Mouse (Mus musculus): Measurements from ENCODE around the gene Pask. TPM values are rescaled to one million over a fixed set of nuclear protein-coding genes. Genes with fewer than 3 reads are reported as not detected.

Gene Pask
- 24.9 and 25.4 TPM in 2 replicates for polyA plus RNA-seq (2016; fragmentation: Nextera tagmentation; extraction: Ambion mirVana)

DNA sequence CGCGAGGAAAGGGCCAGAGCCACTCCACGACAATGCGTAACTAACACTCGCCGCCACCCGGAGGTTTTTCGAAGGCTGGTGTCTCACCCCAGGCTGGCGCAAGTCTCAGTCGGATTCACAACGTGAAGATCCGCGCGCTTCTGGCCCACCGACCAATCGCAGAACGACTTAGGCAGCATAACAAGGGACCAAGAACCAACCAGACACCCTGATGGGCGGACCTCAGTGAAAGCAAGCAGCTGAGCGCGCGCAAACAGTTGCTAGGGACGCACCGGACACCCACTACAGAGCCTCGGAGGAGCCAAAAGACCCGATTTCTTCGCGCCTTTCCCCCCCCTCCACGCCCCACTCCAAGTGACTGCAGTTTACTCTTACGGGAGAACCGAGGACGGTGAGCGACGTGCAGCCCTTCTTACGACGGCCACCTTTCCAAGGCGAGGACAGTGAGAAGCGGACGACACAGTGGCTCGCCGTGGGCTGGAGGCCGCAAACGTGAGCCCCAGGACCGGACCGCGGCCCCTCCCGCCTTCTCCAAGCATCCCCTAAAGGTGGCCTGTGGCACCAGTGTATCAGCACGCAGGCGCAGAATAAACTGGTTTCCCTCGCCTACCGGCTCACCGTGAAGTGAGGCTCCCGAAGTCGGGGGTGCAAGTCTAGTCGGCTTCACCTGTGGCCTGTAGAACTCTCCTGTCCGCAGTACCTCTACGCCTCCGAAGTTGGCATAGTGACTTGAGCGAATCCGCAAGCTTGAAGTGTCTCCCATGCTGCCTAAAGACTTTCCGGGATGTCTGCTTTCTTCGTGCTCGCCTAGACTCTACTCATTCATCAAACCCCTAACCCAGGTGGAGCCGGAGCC, at the start of gene Pask, which contains the start of gene Ppp1r7:
Gene Pask (minus strand): TSS at position 835 of the 856 bp plus-strand sequence.
Gene Ppp1r7 (plus strand): TSS at position 207 of the 856 bp plus-strand sequence.
- peaks cover 18% of the 10 kb centered on the region for H3K36me3 ChIP-seq (replicated peaks)
- H3K9me3 ChIP-seq = no peaks in the 10 kb centered on the region
- peak within 1 kb of the TSS; percentile 73 for H3K4me3 ChIP-seq (replicated peaks)
- H3K27ac ChIP-seq = peak within 1 kb of the TSS; percentile 76
- H3K9ac ChIP-seq = peak within 1 kb of the TSS; percentile 80
- under 1% methylated on average over 63 of the region's 63 CpGs for WGBS
- peak; percentile 93 for ATAC-seq (ENCODE audit: low FRiP score)
- H3K4me2 ChIP-seq = peak within 1 kb of the TSS; percentile 81
- no peaks in the 10 kb centered on the region for H3K27me3 ChIP-seq
- H3K4me1 ChIP-seq = peaks cover 28% of the 10 kb centered on the region

DNA sequence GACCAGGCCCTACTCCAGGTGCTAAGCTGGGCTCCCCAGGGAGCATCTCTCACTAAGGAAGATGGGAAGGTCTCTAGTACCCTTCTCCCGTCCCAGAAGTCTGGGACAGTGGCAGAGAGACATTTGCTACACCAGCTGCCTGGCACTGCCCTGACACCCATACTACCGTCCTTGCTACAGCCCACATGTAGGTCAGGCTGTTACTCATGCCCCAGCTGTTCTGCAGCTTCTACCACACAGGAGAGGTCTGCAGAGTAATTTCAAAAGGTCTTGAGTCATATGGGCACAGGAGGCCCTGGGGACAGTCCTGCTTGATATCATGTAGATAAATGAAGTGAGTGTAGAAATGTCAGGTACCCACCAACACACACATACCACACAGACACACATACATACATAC, 45.6 kb upstream of the Pask start:
- Histone ChIP-seq H3K4me1 (no peaks in the 10 kb centered on the region), H3K4me2 (no peak overlapping the region), H3K9ac (no peak overlapping the region), H3K27ac (no peak overlapping the region), H3K4me3 (replicated peaks) (no peak overlapping the region), H3K27me3 (0 out of 2 replicates have a peak, but pooled peaks cover 4% of the 10 kb centered on the region), H3K36me3 (replicated peaks) (no peaks in the 10 kb centered on the region), H3K9me3 (no peaks in the 10 kb centered on the region)
- 77% methylated on average over 2 of the region's 2 CpGs for WGBS
- ATAC-seq (ENCODE audit: low FRiP score) = no peak

DNA sequence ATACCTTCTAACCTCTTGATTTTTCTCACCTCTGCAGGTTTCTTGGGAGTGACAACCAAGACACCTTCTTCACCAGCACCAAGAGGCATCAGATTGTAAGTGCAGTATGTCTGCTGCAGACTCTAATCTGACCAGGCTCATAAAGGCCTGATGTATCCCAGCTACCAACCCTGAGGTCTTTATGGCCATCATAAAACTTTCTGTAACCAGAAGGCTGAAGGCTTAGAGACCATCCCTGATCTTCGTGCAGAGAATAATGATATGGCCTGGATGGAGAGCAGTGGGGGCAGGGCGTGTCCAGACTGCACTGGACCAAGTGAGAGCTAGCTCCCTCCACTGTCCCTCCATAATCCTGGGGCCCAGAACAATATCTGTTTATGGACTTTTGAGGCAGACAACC, 43.9 kb upstream of the Pask start:
- Histone ChIP-seq H3K4me3 (replicated peaks) (no peak overlapping the region), H3K9ac (no peak overlapping the region), H3K27ac (no peak overlapping the region), H3K36me3 (replicated peaks) (no peaks in the 10 kb centered on the region), H3K27me3 (0 out of 2 replicates have a peak, but pooled peaks cover 4% of the 10 kb centered on the region), H3K4me1 (no peaks in the 10 kb centered on the region), H3K9me3 (no peaks in the 10 kb centered on the region), H3K4me2 (no peak overlapping the region)
- WGBS = 59% methylated on average over 2 of the region's 2 CpGs
- no peak for ATAC-seq (ENCODE audit: low FRiP score)

DNA sequence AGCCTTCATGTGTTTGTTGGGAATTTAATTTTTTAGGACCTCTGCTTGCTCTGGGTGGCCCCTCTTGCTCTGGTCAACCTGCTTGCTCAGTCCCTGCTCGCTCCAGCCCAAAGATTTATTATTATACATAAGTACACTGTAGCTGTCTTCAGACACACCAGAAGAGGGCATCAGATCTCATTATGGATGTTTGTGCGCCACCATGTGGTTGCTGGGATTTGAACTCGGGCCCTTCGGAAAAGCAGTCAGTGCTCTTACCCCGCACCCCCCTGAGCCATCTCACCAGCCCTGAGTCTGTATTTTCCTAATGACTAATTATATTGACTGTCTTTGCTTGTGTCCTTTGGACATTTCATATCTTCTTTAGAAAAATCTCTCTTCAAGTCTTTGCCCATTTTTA, 35.8 kb upstream of the Pask start:
- Histone ChIP-seq H3K36me3 (replicated peaks) (no peaks in the 10 kb centered on the region), H3K4me1 (no peaks in the 10 kb centered on the region), H3K4me3 (replicated peaks) (no peak overlapping the region), H3K4me2 (no peak overlapping the region), H3K9me3 (no peaks in the 10 kb centered on the region), H3K27ac (no peak overlapping the region), H3K27me3 (no peaks in the 10 kb centered on the region), H3K9ac (no peak overlapping the region)
- ATAC-seq (ENCODE audit: low FRiP score) = no peak
- WGBS = 79% methylated on average over 5 of the region's 5 CpGs

DNA sequence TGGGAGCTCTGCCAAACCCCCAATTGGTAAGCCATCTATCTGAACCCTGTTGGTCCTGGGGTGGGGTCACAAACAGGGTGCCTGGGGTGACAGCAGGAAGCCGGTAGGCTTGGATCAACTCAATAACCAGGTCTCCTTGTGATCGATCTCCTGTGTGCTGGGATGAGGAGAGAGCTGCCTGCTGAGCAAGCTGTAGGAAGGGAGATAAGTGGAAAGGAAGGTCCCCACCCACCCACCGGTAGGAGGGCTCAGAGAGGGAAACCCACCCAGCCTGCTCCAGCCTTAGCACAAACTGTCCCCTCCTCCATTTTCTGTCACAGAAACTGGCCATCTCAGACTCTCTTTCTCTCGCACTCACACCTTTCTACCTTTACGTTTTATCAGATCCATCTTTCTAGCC, 34.0 kb upstream of the Pask start:
- 71% methylated on average over 5 of the region's 5 CpGs for WGBS
- no peak overlapping the region for H3K9ac ChIP-seq
- H3K4me3 ChIP-seq (replicated peaks) = no peak overlapping the region
- H3K4me1 ChIP-seq = no peaks in the 10 kb centered on the region
- H3K9me3 ChIP-seq = no peaks in the 10 kb centered on the region
- no peak overlapping the region for H3K27ac ChIP-seq
- H3K36me3 ChIP-seq (replicated peaks) = no peaks in the 10 kb centered on the region
- no peaks in the 10 kb centered on the region for H3K27me3 ChIP-seq
- H3K4me2 ChIP-seq = no peak overlapping the region
- ATAC-seq (ENCODE audit: low FRiP score) = no peak

- no peak within 1 kb of the TSS for H3K27ac ChIP-seq
- H3K27me3 ChIP-seq = no peaks in the 10 kb centered on the region
- no peak for ATAC-seq (ENCODE audit: low FRiP score)
- H3K9ac ChIP-seq = no peak within 1 kb of the TSS
- WGBS = 80% methylated on average over 4 of the region's 4 CpGs
- H3K4me1 ChIP-seq = no peaks in the 10 kb centered on the region
- H3K9me3 ChIP-seq = no peaks in the 10 kb centered on the region
- no peak within 1 kb of the TSS for H3K4me2 ChIP-seq
- H3K4me3 ChIP-seq (replicated peaks) = no peak within 1 kb of the TSS
- H3K36me3 ChIP-seq (replicated peaks) = no peaks in the 10 kb centered on the region
These were observed 30.4 kb upstream of the Pask start, which contains the start of gene Ano7 for GRCm38 (mm10) chr1:93373665-93374064. TSS of gene Ano7 (plus strand) at chr1:93373930.

DNA sequence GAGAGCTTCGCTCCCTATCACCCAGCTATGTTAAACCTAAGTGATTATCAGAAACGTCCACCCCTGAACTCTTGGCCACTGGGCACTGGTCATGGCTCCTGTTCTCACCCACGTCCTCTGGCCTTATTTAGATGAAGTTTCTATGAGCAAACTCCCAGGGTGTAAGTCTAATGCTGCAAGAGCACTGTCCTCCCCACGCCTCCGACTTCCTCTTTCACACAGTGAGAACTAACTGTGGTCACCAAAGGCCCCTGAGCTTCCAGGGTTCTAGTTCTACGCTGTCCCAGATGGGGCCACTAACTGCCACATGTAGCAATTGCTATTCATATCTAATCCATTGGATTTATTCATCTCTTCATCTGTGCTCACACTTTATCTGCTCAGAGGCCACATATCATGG, 22.4 kb upstream of the Pask start:
- Histone ChIP-seq H3K4me3 (replicated peaks) (no peak overlapping the region), H3K4me2 (no peak overlapping the region), H3K9ac (no peak overlapping the region), H3K9me3 (no peaks in the 10 kb centered on the region), H3K4me1 (no peaks in the 10 kb centered on the region), H3K27me3 (no peaks in the 10 kb centered on the region), H3K36me3 (replicated peaks) (peaks cover 64% of the 10 kb centered on the region), H3K27ac (no peak overlapping the region)
- 94% methylated on average over 6 of the region's 6 CpGs for WGBS
- no peak for ATAC-seq (ENCODE audit: low FRiP score)

GRCm38 (mm10) chr1:93362661-93363060, 19.4 kb upstream of the Pask start:
- peaks cover 91% of the 10 kb centered on the region for H3K36me3 ChIP-seq (replicated peaks)
- H3K4me1 ChIP-seq = no peaks in the 10 kb centered on the region
- no peak overlapping the region for H3K9ac ChIP-seq
- H3K27me3 ChIP-seq = no peaks in the 10 kb centered on the region
- no peak overlapping the region for H3K4me2 ChIP-seq
- 89% methylated on average over 4 of the region's 4 CpGs for WGBS
- no peak overlapping the region for H3K4me3 ChIP-seq (replicated peaks)
- ATAC-seq (ENCODE audit: low FRiP score) = no peak
- no peak overlapping the region for H3K27ac ChIP-seq
- no peaks in the 10 kb centered on the region for H3K9me3 ChIP-seq

GRCm38 (mm10) chr1:93352724-93353123, 9.4 kb upstream of the Pask start:
- peaks cover 78% of the 10 kb centered on the region for H3K36me3 ChIP-seq (replicated peaks)

GRCm38 (mm10) chr1:93349701-93350100, 6.4 kb upstream of the Pask start:
- Histone ChIP-seq H3K9me3 (no peaks in the 10 kb centered on the region), H3K4me1 (peaks cover 4% of the 10 kb centered on the region), H3K27ac (no peak overlapping the region), H3K9ac (no peak overlapping the region), H3K4me3 (replicated peaks) (no peak overlapping the region), H3K4me2 (no peak overlapping the region), H3K27me3 (no peaks in the 10 kb centered on the region), H3K36me3 (replicated peaks) (peaks cover 68% of the 10 kb centered on the region)
- no peak for ATAC-seq (ENCODE audit: low FRiP score)
- WGBS = 84% methylated on average over 4 of the region's 4 CpGs

More at GRCm38 (mm10) chr1:93352724-93353123, 9.4 kb upstream of the Pask start:
- no peaks in the 10 kb centered on the region for H3K9me3 ChIP-seq
- no peak overlapping the region for H3K9ac ChIP-seq
- H3K4me1 ChIP-seq = no peaks in the 10 kb centered on the region
- 97% methylated on average over 2 of the region's 2 CpGs for WGBS
- no peak overlapping the region for H3K4me2 ChIP-seq
- no peaks in the 10 kb centered on the region for H3K27me3 ChIP-seq
- H3K27ac ChIP-seq = no peak overlapping the region
- no peak for ATAC-seq (ENCODE audit: low FRiP score)
- no peak overlapping the region for H3K4me3 ChIP-seq (replicated peaks)

DNA sequence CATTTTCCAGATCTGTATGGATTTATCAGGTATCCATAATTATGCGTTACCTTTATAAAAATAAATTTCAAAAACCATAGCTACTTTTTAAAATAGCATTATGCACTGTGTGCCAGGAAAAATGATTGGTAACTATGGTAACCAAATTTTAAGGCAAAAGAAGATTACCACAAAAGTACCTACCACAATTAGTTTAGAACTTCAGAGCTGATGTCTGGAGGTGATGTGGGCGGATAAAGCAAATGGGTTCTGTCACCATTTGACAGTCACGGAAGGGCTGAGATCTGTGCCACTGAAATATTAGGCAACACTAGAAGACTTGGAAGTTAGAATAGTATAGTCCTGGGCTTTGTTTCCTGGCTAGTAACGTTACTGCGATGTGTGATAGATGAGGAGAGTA, 3.9 kb upstream of the Pask start:
- Histone ChIP-seq H3K36me3 (replicated peaks) (peaks cover 46% of the 10 kb centered on the region), H3K9ac (no peak overlapping the region), H3K4me3 (replicated peaks) (no peak overlapping the region), H3K4me1 (peaks cover 12% of the 10 kb centered on the region), H3K27me3 (no peaks in the 10 kb centered on the region), H3K9me3 (no peaks in the 10 kb centered on the region), H3K27ac (no peak overlapping the region), H3K4me2 (no peak overlapping the region)
- 97% methylated on average over 5 of the region's 5 CpGs for WGBS
- no peak for ATAC-seq (ENCODE audit: low FRiP score)

- peak; percentile 97 for ATAC-seq (ENCODE audit: low FRiP score)
- peak overlapping the region; percentile 81 for H3K4me2 ChIP-seq
- no peaks in the 10 kb centered on the region for H3K9me3 ChIP-seq
- peak overlapping the region; percentile 80 for H3K9ac ChIP-seq
- peak overlapping the region; percentile 63; the same call in 1 of the 2 replicates for H3K27ac ChIP-seq
- peak overlapping the region; percentile 73 for H3K4me3 ChIP-seq (replicated peaks)
- peaks cover 28% of the 10 kb centered on the region for H3K4me1 ChIP-seq
- under 1% methylated on average over 39 of the region's 39 CpGs for WGBS
- peaks cover 23% of the 10 kb centered on the region for H3K36me3 ChIP-seq (replicated peaks)
- no peaks in the 10 kb centered on the region for H3K27me3 ChIP-seq
These were observed 294 bp upstream of the Pask start for GRCm38 (mm10) chr1:93343504-93344047.

Measured in forebrain, embryonic 12.5 days (tissue).